Mouse (Mus musculus) myocyte (in vitro differentiated cells): ENCODE results near the gene Phkg1. TPM values are rescaled to one million over a fixed set of nuclear protein-coding genes. Genes with fewer than 3 reads are reported as not detected.
"Not testable (repeated sequence)": the region's sequence is repeated elsewhere in the genome, so short reads cannot be mapped to it uniquely, and the experiment has no call there.

Experiments
- H3K27me3 ChIP-seq: one replicate; pipeline ENCODE4 v1.6.1; 2011; ENCODE audit not compliant: control insufficient read depth, insufficient read depth, insufficient read length
- H3K36me3 ChIP-seq: one replicate; pipeline ENCODE4 v1.6.1; 2011; ENCODE audit not compliant: control insufficient read depth, insufficient read depth
- H3K4me2 ChIP-seq: one replicate; pipeline ENCODE4 v1.6.1; 2011; ENCODE audit warnings: low read depth, control low read depth
- H3K4me3 ChIP-seq: one replicate; pipeline ENCODE4 v1.5.1; 2011; ENCODE audit warnings: mild to moderate bottlenecking, control low read depth, moderate library complexity
- H3K79me2 ChIP-seq: one replicate; pipeline ENCODE4 v1.6.1; 2011; ENCODE audit not compliant: control insufficient read depth, insufficient read depth
- H3ac ChIP-seq: one replicate; pipeline ENCODE4 v1.6.1; 2011; ENCODE audit not compliant: control insufficient read depth, insufficient read length
- CEBPB ChIP-seq: IDR thresholded peaks from 2 replicates; pipeline ENCODE4 v1.6.1; 2011; ENCODE audit warnings: mild to moderate bottlenecking, moderate library complexity; ENCODE audit not compliant: poor library complexity, insufficient read depth, severe bottlenecking
- E2F4 ChIP-seq: IDR thresholded peaks from one replicate; pipeline ENCODE4 v1.6.1; 2011; ENCODE audit warnings: mild to moderate bottlenecking, control low read depth, moderate library complexity; ENCODE audit not compliant: insufficient read depth
- MAX ChIP-seq: IDR thresholded peaks from one replicate; pipeline ENCODE4 v1.6.1; 2011; ENCODE audit warnings: low read depth, mild to moderate bottlenecking, control low read depth
- MYOD1 ChIP-seq, 3 experiments: IDR thresholded peaks; one replicate each; pipeline ENCODE4 v1.6.1; 2011; ENCODE audit warnings: control low read depth in 2 of 3, low read depth in 2 of 3, mild to moderate bottlenecking in 2 of 3, moderate library complexity in 1 of 3; ENCODE audit not compliant: insufficient read length in 2 of 3, control insufficient read depth in 1 of 3
- MYOG ChIP-seq, 3 experiments: IDR thresholded peaks; one replicate each; pipeline ENCODE4 v1.6.1; 2011; ENCODE audit warnings: control low read depth in 2 of 3, low read depth in 2 of 3, mild to moderate bottlenecking in 2 of 3; ENCODE audit not compliant: insufficient read length in 2 of 3, control insufficient read depth in 1 of 3, insufficient read depth in 1 of 3
- POLR2A ChIP-seq: IDR thresholded peaks from one replicate; pipeline ENCODE4 v1.6.1; 2011; ENCODE audit warnings: low read depth, mild to moderate bottlenecking, control low read depth, moderate library complexity; ENCODE audit not compliant: insufficient read length
- POLR2AphosphoS2 ChIP-seq: IDR thresholded peaks from one replicate; pipeline ENCODE4 v1.6.1; 2011; ENCODE audit warnings: low read depth, control low read depth; ENCODE audit not compliant: insufficient read length
- REST ChIP-seq: IDR thresholded peaks from one replicate; pipeline ENCODE4 v1.6.1; 2011; ENCODE audit warnings: mild to moderate bottlenecking, control low read depth, moderate library complexity; ENCODE audit not compliant: insufficient read depth, insufficient read length
- SRF ChIP-seq: IDR thresholded peaks from one replicate; pipeline ENCODE4 v1.6.1; 2011; ENCODE audit warnings: low read depth; ENCODE audit not compliant: control insufficient read depth, insufficient read length
- TCF12 ChIP-seq: IDR thresholded peaks from one replicate; pipeline ENCODE4 v1.6.1; 2011; ENCODE audit warnings: mild to moderate bottlenecking, control low read depth; ENCODE audit not compliant: poor library complexity, insufficient read depth, severe bottlenecking
- TCF3 ChIP-seq: IDR thresholded peaks from one replicate; pipeline ENCODE4 v1.6.1; 2011; ENCODE audit warnings: low read depth, control low read depth; ENCODE audit not compliant: insufficient read length
- USF1 ChIP-seq: IDR thresholded peaks from one replicate; pipeline ENCODE4 v1.6.1; 2011; ENCODE audit warnings: low read depth, mild to moderate bottlenecking, control low read depth, moderate library complexity
- polyA plus RNA-seq: library from polyadenylated mRNA; unstranded; fragments of >200 nt; fragmentation: generic; extraction: Trizol; gene quantifications from one replicate; pipeline ENCODE4 v1.2.1, GENCODE M21; 2012; ENCODE audit warnings: missing spikeins

The Phkg1 gene
- polyA plus RNA-seq, 1 experiment: 0.32 TPM

GRCm38 (mm10) chr5:129895198-129896088 is 2.9 kb downstream of the Phkg1 start, which contains the start of gene Zbed5:
Gene Zbed5 (plus strand): TSS chr5:129895723.
- no peak for TF ChIP-seq MYOD1 (IDR thresholded peaks at IDR 0.05; ENCODE audit: control insufficient read depth in 1 of 3, insufficient read length in 2 of 3, low read depth in 2 of 3)
- no peak for TF ChIP-seq TCF12
- no peak for TF ChIP-seq REST
- TF ChIP-seq MYOG (IDR thresholded peaks at IDR 0.05; ENCODE audit: control insufficient read depth in 1 of 3, insufficient read depth in 1 of 3, insufficient read length in 2 of 3, low read depth in 2 of 3): no peak
- no peak for TF ChIP-seq SRF
- no peak for TF ChIP-seq CEBPB
- TF ChIP-seq POLR2AphosphoS2: no peak
- TF ChIP-seq POLR2A: peak; percentile 48
- no peaks in the 10 kb centered on the region for H3K79me2 ChIP-seq

GRCm38 (mm10) chr5:129890390-129890789 is 8.0 kb downstream of the Phkg1 start:
- H3K4me2 ChIP-seq, H3ac ChIP-seq, H3K27me3 ChIP-seq, H3K36me3 ChIP-seq, H3K4me3 ChIP-seq: not testable (repeated sequence)
- H3K79me2 ChIP-seq: peaks cover 16% of the 10 kb centered on the region

More at GRCm38 (mm10) chr5:129895198-129896088, 2.9 kb downstream of the Phkg1 start, which contains the start of gene Zbed5:
- Histone ChIP-seq H3K36me3 (no peaks in the 10 kb centered on the region), H3K4me2 (peak within 1 kb of the TSS; percentile 95), H3ac (no peak within 1 kb of the TSS), H3K27me3 (peaks cover 5% of the 10 kb centered on the region), H3K4me3 (peak within 1 kb of the TSS; percentile 35)

- peaks cover 19% of the 10 kb centered on the region for H3K36me3 ChIP-seq
- H3ac ChIP-seq: peak within 1 kb of the TSS; percentile 42
- H3K27me3 ChIP-seq: no peaks in the 10 kb centered on the region
- H3K4me2 ChIP-seq: peak within 1 kb of the TSS; percentile 97
- TF ChIP-seq SRF: no peak
- no peak for TF ChIP-seq TCF3
- peak; percentile 47 for TF ChIP-seq POLR2A
- TF ChIP-seq USF1: no peak
- TF ChIP-seq MAX: peak; percentile 17
- no peak for TF ChIP-seq TCF12
- no peak for TF ChIP-seq MYOD1 (IDR thresholded peaks at IDR 0.05; ENCODE audit: control insufficient read depth in 1 of 3, insufficient read length in 2 of 3, low read depth in 2 of 3)
- no peak for TF ChIP-seq E2F4
- no peak for TF ChIP-seq POLR2AphosphoS2
- TF ChIP-seq CEBPB: 0 out of 2 replicates have a peak, but pooled peaks have one; percentile 2
- peak within 1 kb of the TSS; percentile 80 for H3K4me3 ChIP-seq
- peaks cover 29% of the 10 kb centered on the region for H3K79me2 ChIP-seq
Measured at GRCm38 (mm10) chr5:129886911-129887636, 11.3 kb downstream of the Phkg1 start, which contains the start of gene Chchd2. Gene Chchd2 (minus strand): TSS chr5:129887470.

GRCm38 (mm10) chr5:129886271-129886670 is 12.1 kb downstream of the Phkg1 start:
- H3K79me2 ChIP-seq: peaks cover 29% of the 10 kb centered on the region
- H3K4me3 ChIP-seq: peak overlapping the region; percentile 80
- no peaks in the 10 kb centered on the region for H3K27me3 ChIP-seq
- H3K36me3 ChIP-seq: peaks cover 26% of the 10 kb centered on the region
- H3K4me2 ChIP-seq: peak overlapping the region; percentile 97
- TF ChIP-seq MYOD1 (IDR thresholded peaks at IDR 0.05; ENCODE audit: control insufficient read depth in 1 of 3, insufficient read length in 2 of 3, low read depth in 2 of 3): no peak
- TF ChIP-seq MYOG (IDR thresholded peaks at IDR 0.05; ENCODE audit: control insufficient read depth in 1 of 3, insufficient read depth in 1 of 3, insufficient read length in 2 of 3, low read depth in 2 of 3): no peak
- H3ac ChIP-seq: peak overlapping the region; percentile 42

GRCm38 (mm10) chr5:129879888-129880287 is 18.5 kb downstream of the Phkg1 start:
- Histone ChIP-seq H3K27me3 (no peaks in the 10 kb centered on the region), H3K79me2 (peaks cover 9% of the 10 kb centered on the region), H3K4me2 (no peak overlapping the region), H3ac (no peak overlapping the region), H3K4me3 (no peak overlapping the region), H3K36me3 (peaks cover 33% of the 10 kb centered on the region)
- TF ChIP-seq SRF (no peak), MYOD1 (IDR thresholded peaks at IDR 0.05; ENCODE audit: control insufficient read depth in 1 of 3, insufficient read length in 2 of 3, low read depth in 2 of 3) (no peak), MYOG (IDR thresholded peaks at IDR 0.05; ENCODE audit: control insufficient read depth in 1 of 3, insufficient read depth in 1 of 3, insufficient read length in 2 of 3, low read depth in 2 of 3) (no peak), REST (no peak), USF1 (no peak), POLR2A (no peak), POLR2AphosphoS2 (no peak), TCF12 (no peak), CEBPB (no peak), TCF3 (no peak), E2F4 (no peak), MAX (no peak)
